Mouse (Mus musculus) limb, embryonic 13.5 days (tissue): ENCODE measurements at regions not wholly inside any gene's neighbourhood (a gene's known extent, or its start where the extent isn't known, plus 50 kb on each side); places are given as distances from the start of the nearest gene placed in this dataset.
A peak's percentile ranks its signal among the peaks of the same experiment; 100 is the strongest.

Source experiments
- ATAC-seq: fragments of 200-750 bp; cut with Nextera tagmentation; 2 replicates; pipeline ENCODE4 v1.8.0; 2017; ENCODE audit warnings: low read depth, moderate number of reproducible peaks, moderate TSS enrichment; ENCODE audit not compliant: low FRiP score
- H3K27ac ChIP-seq: fragments of 300-500 bp; sonication (generic); 2 replicates; pipeline ENCODE4 v1.5.1; 2015; ENCODE audit warnings: inconsistent platforms, mild to moderate bottlenecking, moderate library complexity
- H3K27me3 ChIP-seq: fragments of 300-500 bp; sonication (generic); 2 replicates; pipeline ENCODE4 v1.6.1; 2015; ENCODE audit warnings: mild to moderate bottlenecking, inconsistent platforms
- H3K36me3 ChIP-seq: fragments of 300-500 bp; sonication (generic); 2 replicates; pipeline ENCODE4 v1.6.1; 2015; ENCODE audit warnings: inconsistent platforms, mild to moderate bottlenecking, moderate library complexity
- H3K4me1 ChIP-seq: fragments of 300-500 bp; sonication (generic); 2 replicates; pipeline ENCODE4 v1.6.1; 2015; ENCODE audit warnings: inconsistent platforms
- H3K4me2 ChIP-seq: fragments of 300-500 bp; sonication (generic); replicated peaks from 2 replicates; pipeline ENCODE4 v1.6.1; 2015; ENCODE audit warnings: inconsistent platforms, mild to moderate bottlenecking, moderate library complexity
- H3K4me3 ChIP-seq: fragments of 300-500 bp; sonication (generic); 2 replicates; pipeline ENCODE4 v1.5.1; 2015; ENCODE audit warnings: moderate library complexity, mild to moderate bottlenecking, inconsistent platforms
- H3K9ac ChIP-seq: fragments of 300-500 bp; sonication (generic); 2 replicates; pipeline ENCODE4 v1.6.1; 2015; ENCODE audit warnings: mild to moderate bottlenecking, inconsistent platforms
- H3K9me3 ChIP-seq: fragments of 300-500 bp; sonication (generic); 2 replicates; pipeline ENCODE4 v1.6.1; 2016; ENCODE audit warnings: inconsistent platforms
- WGBS: fragments of 180-500 bp; shearing (Covaris S2); methylation state at CpG from one replicate; pipeline ENCODE4 v1.1.7; 2015; 5-methylcytosine and 5-hydroxymethylcytosine counted together

DNA sequence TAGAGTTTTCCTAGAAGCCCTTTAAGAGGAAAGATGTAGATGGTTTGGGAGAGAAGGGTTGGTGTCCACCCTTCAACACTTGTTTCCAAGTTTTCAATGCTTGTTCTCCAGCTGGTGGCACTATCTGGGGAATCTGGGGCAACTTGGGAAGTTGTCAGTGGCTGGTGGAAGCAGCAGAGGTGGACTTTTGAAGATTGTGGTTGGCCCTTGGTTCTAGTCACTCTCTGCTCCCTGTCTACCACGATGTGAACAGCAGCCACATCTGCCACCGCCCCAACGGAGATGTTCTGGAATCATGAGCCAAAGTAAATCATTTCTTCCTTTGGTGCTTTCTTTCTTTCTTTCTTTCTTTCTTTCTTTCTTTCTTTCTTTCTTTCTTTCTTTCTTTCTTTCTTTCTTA, 234.9 kb upstream of the Klf3 start:
- Histone ChIP-seq H3K9ac (no peak overlapping the region), H3K36me3 (no peaks in the 10 kb centered on the region), H3K4me1 (peaks cover 12% of the 10 kb centered on the region), H3K4me3 (no peak overlapping the region), H3K27me3 (no peaks in the 10 kb centered on the region), H3K4me2 (no peak overlapping the region), H3K9me3 (no peaks in the 10 kb centered on the region), H3K27ac (no peak overlapping the region)
- ATAC-seq = no peak
- 96% methylated on average over 3 of the region's 3 CpGs for WGBS

DNA sequence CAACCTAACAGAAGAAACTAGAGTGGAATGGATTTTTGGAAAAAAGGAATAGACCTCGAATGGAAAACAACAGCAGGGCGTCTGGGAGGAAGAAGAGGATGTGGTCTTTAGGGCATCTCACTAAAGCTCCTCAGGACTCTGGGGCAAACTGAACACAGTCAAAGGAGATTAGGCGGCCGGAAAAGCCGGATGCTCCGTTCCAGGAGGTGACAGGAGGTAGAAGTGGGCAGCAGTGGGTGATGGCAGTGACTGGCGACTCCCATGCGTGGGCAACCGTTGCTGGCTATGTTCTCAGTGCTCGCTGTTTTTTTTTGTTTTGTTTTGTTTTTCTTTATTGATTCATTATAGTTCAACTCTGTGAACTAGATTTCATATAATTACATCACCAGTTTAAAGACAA, 228.8 kb upstream of the Klf3 start:
- Histone ChIP-seq H3K4me1 (peaks cover 32% of the 10 kb centered on the region), H3K36me3 (no peaks in the 10 kb centered on the region), H3K4me3 (no peak overlapping the region), H3K27ac (no peak overlapping the region), H3K9ac (no peak overlapping the region), H3K27me3 (no peaks in the 10 kb centered on the region), H3K4me2 (no peak overlapping the region), H3K9me3 (no peaks in the 10 kb centered on the region)
- no peak for ATAC-seq
- 90% methylated on average over 10 of the region's 10 CpGs for WGBS

DNA sequence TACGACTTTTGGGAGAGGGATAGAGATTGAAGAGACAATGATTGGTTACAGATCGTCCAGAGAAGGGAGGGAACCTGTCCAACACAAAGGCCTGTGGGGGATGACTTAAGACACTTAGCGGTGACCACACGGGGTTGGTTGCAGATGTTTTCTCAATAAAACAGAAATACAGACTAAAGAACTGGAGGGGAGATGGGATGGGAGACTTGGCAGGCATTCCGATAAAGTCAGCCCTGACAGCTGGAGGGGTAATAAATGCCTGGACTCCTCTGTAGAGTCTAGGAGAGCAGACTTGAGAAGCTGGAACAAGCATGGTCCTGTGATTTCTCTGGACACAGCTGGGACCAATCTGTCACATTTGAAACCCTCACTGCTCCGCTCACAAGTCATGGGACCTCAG, 227.3 kb upstream of the Klf3 start:
- no peak overlapping the region for H3K9ac ChIP-seq
- peaks cover 42% of the 10 kb centered on the region for H3K4me1 ChIP-seq
- no peak overlapping the region for H3K4me3 ChIP-seq
- peak; percentile 88 for ATAC-seq
- H3K27ac ChIP-seq = no peak overlapping the region
- 22% methylated on average over 6 of the region's 6 CpGs for WGBS
- no peak overlapping the region; the same call in 1 of the 2 replicates for H3K4me2 ChIP-seq
- H3K27me3 ChIP-seq = no peaks in the 10 kb centered on the region
- H3K36me3 ChIP-seq = no peaks in the 10 kb centered on the region
- no peaks in the 10 kb centered on the region for H3K9me3 ChIP-seq

- Histone ChIP-seq H3K4me1 (peaks cover 50% of the 10 kb centered on the region), H3K9me3 (no peaks in the 10 kb centered on the region), H3K9ac (no peak overlapping the region), H3K27me3 (no peaks in the 10 kb centered on the region), H3K27ac (no peak overlapping the region), H3K4me2 (no peak overlapping the region; the same call in 1 of the 2 replicates), H3K36me3 (no peaks in the 10 kb centered on the region), H3K4me3 (no peak overlapping the region)
- WGBS = 83% methylated on average over 19 of the region's 19 CpGs
- ATAC-seq = no peak
Observed at GRCm38 (mm10) chr5:64576426-64577262, 226.5 kb upstream of the Klf3 start.

GRCm38 (mm10) chr5:64577424-64577823, 225.8 kb upstream of the Klf3 start:
- no peak overlapping the region for H3K4me2 ChIP-seq
- ATAC-seq = no peak
- H3K27ac ChIP-seq = no peak overlapping the region; the same call in 1 of the 2 replicates
- no peak overlapping the region for H3K4me3 ChIP-seq
- H3K27me3 ChIP-seq = no peaks in the 10 kb centered on the region
- 57% methylated on average over 7 of the region's 7 CpGs for WGBS
- H3K9me3 ChIP-seq = no peaks in the 10 kb centered on the region
- H3K36me3 ChIP-seq = no peaks in the 10 kb centered on the region
- H3K4me1 ChIP-seq = peaks cover 53% of the 10 kb centered on the region
- H3K9ac ChIP-seq = no peak overlapping the region

DNA sequence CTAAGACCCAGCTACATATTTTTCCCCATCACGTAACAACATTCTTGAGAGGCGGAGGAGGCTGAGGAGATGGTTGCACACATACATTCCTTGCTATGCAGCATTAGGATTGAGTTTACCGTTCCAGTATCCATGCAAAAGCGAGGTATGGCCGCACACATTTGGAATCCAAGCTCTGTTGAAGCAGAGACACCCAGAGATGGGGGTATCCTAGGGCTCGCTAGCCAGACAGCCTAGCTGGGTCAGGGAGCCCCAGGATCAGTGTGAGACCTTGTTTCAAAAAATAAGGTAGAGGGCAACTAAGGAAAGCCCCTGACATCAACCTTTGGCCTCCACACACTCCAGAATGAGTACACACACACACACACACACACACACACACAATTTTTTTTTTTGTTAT, 224.7 kb upstream of the Klf3 start:
- Histone ChIP-seq H3K36me3 (no peaks in the 10 kb centered on the region), H3K9me3 (no peaks in the 10 kb centered on the region), H3K4me3 (no peak overlapping the region), H3K27ac (no peak overlapping the region), H3K27me3 (no peaks in the 10 kb centered on the region), H3K4me1 (peaks cover 53% of the 10 kb centered on the region), H3K4me2 (no peak overlapping the region), H3K9ac (no peak overlapping the region)
- ATAC-seq = no peak
- 87% methylated on average over 6 of the region's 6 CpGs for WGBS

DNA sequence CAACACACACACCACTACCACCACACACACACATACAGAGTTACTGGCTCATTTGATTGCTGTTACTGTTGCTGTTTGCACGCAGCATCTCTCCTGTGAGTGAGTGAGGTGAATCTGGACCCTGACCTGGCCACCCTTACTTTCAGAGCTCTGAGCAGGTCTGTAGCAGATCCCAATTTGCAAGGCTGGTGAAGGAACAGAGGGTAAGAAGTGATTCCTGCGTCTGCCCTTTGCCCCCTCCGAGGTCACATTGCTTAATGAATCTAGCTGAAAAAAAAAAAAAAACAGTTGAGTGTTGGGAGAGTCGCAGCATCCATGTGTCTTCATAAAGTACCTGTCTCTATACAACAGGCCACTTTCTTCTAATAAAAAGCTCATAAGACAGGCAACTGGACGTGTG, 224.1 kb upstream of the Klf3 start:
- Histone ChIP-seq H3K27me3 (no peaks in the 10 kb centered on the region), H3K36me3 (no peaks in the 10 kb centered on the region), H3K4me2 (peak overlapping the region; percentile 49; the same call in 1 of the 2 replicates), H3K27ac (no peak overlapping the region), H3K4me1 (peaks cover 53% of the 10 kb centered on the region), H3K4me3 (no peak overlapping the region), H3K9me3 (no peaks in the 10 kb centered on the region), H3K9ac (no peak overlapping the region)
- 21% methylated on average over 5 of the region's 5 CpGs for WGBS
- no peak for ATAC-seq

DNA sequence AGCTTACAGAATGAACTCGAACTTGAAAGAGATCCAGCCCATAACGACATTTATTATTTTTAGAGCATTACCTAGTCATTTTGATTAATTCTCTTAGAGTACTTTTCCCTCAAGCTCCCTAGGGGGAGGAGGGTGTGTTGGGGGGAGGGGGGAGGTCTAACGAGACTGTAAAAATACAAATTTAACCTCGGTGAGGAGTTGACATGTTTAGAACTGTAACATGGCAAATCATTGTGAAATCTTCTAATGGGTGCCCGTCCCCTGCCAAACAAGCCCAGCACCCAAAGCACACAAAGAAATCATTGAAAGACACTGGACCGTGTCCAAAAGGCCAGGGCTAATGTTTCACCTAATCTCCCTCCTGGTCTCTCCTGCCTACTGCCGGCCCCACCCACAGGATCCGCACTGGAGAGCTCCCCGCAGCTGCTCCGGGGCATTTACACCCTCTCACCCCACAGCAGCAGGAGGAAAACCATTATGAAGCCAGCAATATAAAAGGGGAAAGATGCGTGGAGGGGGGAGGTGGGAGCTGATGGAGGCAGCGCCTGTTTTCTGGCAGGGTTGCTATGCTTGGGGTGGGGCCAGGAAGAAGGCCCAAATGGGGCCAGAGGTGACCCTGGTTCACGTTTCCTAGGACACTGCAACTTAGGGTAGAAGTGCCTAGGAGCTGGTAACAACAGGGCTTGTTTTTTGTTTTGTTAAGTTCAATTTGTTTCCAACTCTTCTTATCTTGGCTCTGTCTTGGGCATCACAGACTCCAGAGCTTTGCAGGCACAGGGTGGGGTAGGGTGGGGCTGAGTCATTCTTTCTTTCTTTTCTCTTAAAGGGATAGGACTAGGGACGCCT, 223.5 kb upstream of the Klf3 start:
- H3K27ac ChIP-seq = peak overlapping the region; percentile 61
- no peaks in the 10 kb centered on the region for H3K9me3 ChIP-seq
- H3K36me3 ChIP-seq = no peaks in the 10 kb centered on the region
- peak; percentile 49 for ATAC-seq
- H3K27me3 ChIP-seq = no peaks in the 10 kb centered on the region
- peaks cover 53% of the 10 kb centered on the region for H3K4me1 ChIP-seq
- no peak overlapping the region for H3K4me3 ChIP-seq
- WGBS = 3% methylated on average over 14 of the region's 14 CpGs
- peak overlapping the region; percentile 49 for H3K4me2 ChIP-seq
- H3K9ac ChIP-seq = no peak overlapping the region

DNA sequence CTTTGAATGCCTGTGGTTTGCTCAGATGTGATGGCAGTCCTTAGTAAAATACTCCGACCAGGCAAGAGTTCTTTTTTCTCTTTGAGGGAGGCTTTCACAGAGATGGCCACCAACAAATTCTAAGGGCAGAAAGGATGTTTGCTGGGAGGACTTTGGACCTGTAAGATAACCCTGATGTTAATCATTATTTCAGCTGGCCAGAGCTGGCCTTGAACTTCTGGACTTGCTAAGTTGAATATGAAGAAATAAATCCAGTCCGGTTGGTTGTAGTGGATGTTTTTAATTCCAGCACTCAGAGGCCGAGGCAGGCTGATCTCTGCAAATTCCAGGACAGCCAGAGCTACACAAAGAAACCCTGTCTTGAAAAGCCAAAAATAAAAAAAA, 222.9 kb upstream of the Klf3 start:
- H3K4me3 ChIP-seq = no peak overlapping the region
- no peak overlapping the region for H3K9ac ChIP-seq
- H3K27ac ChIP-seq = peak overlapping the region; percentile 61; the same call in 1 of the 2 replicates
- H3K4me1 ChIP-seq = peaks cover 59% of the 10 kb centered on the region
- H3K27me3 ChIP-seq = no peaks in the 10 kb centered on the region
- peak overlapping the region; percentile 49; the same call in 1 of the 2 replicates for H3K4me2 ChIP-seq
- H3K9me3 ChIP-seq = no peaks in the 10 kb centered on the region
- ATAC-seq = no peak
- H3K36me3 ChIP-seq = no peaks in the 10 kb centered on the region
- WGBS = 68% methylated on average over 3 of the region's 3 CpGs

GRCm38 (mm10) chr5:64580786-64581445, 222.3 kb upstream of the Klf3 start:
- Histone ChIP-seq H3K27ac (no peak overlapping the region), H3K4me3 (no peak overlapping the region), H3K9ac (no peak overlapping the region), H3K4me2 (no peak overlapping the region), H3K9me3 (no peaks in the 10 kb centered on the region), H3K27me3 (no peaks in the 10 kb centered on the region), H3K36me3 (no peaks in the 10 kb centered on the region), H3K4me1 (peaks cover 57% of the 10 kb centered on the region)
- no peak for ATAC-seq
- 84% methylated on average over 6 of the region's 6 CpGs for WGBS

DNA sequence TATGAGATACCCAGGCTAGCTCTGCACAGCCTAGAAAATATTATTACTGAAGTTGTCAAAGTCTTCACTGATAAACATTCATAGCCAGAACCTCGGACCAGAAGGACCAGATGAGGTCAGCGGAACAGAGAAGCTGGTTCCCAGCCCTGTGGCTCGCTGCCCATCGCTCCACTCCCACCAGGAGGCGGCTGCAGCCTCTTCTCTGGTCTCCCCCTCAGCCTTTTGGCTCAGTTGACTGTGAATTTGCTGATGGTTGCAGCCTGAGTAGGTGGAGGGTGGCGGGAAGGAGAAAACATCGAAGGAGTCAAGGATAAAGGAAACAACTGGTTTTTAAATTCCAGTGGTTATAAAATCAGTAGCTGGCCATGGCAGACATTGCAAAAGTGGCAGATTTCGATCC, 221.7 kb upstream of the Klf3 start:
- no peak overlapping the region for H3K4me2 ChIP-seq
- no peak overlapping the region for H3K9ac ChIP-seq
- H3K4me1 ChIP-seq = peaks cover 52% of the 10 kb centered on the region
- no peak overlapping the region for H3K4me3 ChIP-seq
- WGBS = 52% methylated on average over 8 of the region's 8 CpGs
- peak overlapping the region; percentile 22; the same call in 1 of the 2 replicates for H3K27ac ChIP-seq
- no peaks in the 10 kb centered on the region for H3K27me3 ChIP-seq
- no peak for ATAC-seq
- H3K9me3 ChIP-seq = no peaks in the 10 kb centered on the region
- H3K36me3 ChIP-seq = no peaks in the 10 kb centered on the region

- Histone ChIP-seq H3K9me3 (no peaks in the 10 kb centered on the region), H3K4me2 (no peak overlapping the region), H3K27me3 (no peaks in the 10 kb centered on the region), H3K36me3 (no peaks in the 10 kb centered on the region), H3K4me3 (no peak overlapping the region), H3K9ac (no peak overlapping the region), H3K27ac (no peak overlapping the region), H3K4me1 (peaks cover 50% of the 10 kb centered on the region)
- WGBS = 65% methylated on average over 9 of the region's 9 CpGs
- ATAC-seq = no peak
Observed at GRCm38 (mm10) chr5:64582031-64582430, 221.2 kb upstream of the Klf3 start.
